Mouse (Mus musculus): ENCODE measurements around the gene AC134908.4.

AC134908.4 gene

DNA sequence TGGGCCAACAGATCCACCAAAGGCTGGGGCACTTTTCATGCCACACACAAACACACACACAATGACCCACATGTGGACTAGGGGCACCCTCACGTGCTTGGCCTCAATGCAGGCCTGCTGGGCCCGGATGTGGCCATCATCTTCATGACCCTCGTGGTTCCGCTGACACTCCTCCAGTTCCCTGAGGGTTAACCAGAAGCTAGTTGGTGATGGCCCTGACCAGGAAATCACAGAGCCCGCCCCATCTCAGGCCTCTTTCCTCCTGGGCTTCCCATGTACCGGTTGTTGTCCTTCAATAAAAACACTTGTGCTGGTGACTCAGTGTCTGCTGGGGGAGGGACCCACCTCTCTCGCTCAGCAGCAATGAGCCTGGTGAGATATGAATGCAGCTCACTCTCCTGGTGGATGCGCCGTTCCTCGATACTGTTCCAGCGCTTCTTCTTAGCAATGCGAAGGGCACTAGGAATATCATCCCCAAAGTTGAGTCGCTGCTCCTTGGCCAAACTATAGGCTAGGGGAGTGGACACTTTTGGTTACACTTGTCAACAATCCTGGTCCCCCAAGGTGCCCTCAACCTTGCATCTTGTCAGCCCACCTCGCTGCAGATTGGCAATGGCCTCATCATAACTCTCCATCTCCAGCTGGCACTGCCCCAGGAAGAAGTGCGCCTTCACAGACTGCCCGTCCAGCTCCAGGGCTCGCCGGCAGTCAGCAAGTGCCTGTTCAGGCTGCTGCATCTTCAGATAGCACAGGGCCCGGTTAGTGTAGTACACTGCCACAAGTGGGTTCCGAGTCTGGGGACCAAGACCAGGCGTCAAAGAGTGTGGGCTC lies 36.2 kb upstream of the AC134908.4 start:
- CTCF ChIA-PET, result no interaction called here

GRCm38 (mm10) chr17:25830806-25831431 lies 35.5 kb upstream of the AC134908.4 start:
- CTCF ChIA-PET, result interaction anchor here (0.7 kb wide), 1 partner anchor 210 kb away, joined by 5 read pairs; no protein-coding TSS in a partner anchor

DNA sequence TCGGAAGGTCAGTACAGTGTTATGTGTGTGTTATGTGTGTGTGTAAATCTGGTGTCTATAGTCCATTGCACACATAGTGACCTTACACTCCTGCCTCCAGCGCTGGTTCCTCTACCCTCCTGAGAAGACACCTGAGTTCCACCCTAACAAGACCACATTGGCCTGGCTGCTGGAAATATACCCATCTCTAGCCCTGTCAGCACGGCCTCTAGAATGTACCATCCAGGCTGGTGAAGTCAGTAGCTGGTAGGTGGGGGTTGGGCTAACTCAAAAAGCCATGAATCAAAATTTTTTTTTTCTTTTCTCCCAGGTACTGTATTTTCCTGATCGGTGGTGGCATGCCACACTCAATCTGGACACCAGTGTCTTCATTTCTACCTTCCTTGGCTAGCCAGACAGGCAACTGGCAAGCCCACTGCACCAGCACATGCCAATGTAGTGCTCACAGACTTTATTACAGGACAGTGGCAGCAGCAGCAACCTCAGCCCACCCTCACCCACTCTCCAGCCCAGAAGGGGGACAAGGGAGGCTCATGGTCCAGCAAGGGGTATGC lies 34.8 kb upstream of the AC134908.4 start:
- CTCF ChIA-PET, result no interaction called here

- CTCF ChIA-PET, result no interaction called here
These were observed 34.1 kb upstream of the AC134908.4 start for GRCm38 (mm10) chr17:25829558-25830017.

GRCm38 (mm10) chr17:25828712-25829557 lies 33.5 kb upstream of the AC134908.4 start, which contains the start of gene Jmjd8:
Jmjd8 (plus strand) TSS chr17:25828867.
- CTCF ChIA-PET, result interaction anchor here (0.7 kb wide), 1 partner anchor 21 kb away, joined by 3 read pairs; no protein-coding TSS in a partner anchor

GRCm38 (mm10) chr17:25828223-25828594 lies 32.8 kb upstream of the AC134908.4 start:
- CTCF ChIA-PET, result interaction anchor here (0.7 kb wide), 1 partner anchor 21 kb away, joined by 3 read pairs; no protein-coding TSS in a partner anchor

GRCm38 (mm10) chr17:25827546-25828222 lies 32.2 kb upstream of the AC134908.4 start:
- CTCF ChIA-PET, result interaction anchor here (0.7 kb wide), 1 partner anchor 20 kb away, joined by 3 read pairs; no protein-coding TSS in a partner anchor

GRCm38 (mm10) chr17:25827011-25827410 lies 31.6 kb upstream of the AC134908.4 start:
- CTCF ChIA-PET, result no interaction called here

DNA sequence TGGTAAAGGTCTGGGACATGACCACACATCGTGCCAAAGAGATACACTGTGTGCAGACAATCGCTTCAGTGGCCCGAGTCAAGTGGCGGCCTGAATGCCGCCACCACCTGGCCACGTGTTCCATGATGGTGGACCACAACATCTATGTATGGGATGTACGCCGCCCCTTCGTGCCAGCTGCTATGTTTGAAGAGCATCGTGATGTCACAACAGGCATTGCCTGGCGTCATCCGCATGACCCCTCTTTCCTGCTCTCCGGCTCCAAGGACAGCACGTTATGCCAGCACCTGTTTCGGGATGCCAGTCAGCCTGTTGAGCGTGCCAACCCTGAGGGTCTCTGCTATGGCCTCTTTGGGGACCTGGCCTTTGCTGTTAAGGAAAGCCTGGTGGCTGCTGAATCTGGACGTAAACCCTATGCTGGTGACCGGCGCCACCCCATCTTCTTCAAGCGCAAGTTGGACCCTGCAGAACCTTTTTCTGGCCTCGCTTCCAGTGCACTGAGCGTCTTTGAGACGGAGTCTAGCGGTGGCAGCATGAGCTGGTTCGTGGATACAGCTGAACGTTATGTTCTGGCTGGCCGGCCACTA lies 30.6 kb upstream of the AC134908.4 start:
- CTCF ChIA-PET, result no interaction called here

GRCm38 (mm10) chr17:25825311-25825710 lies 29.9 kb upstream of the AC134908.4 start:
- CTCF ChIA-PET, result no interaction called here

DNA sequence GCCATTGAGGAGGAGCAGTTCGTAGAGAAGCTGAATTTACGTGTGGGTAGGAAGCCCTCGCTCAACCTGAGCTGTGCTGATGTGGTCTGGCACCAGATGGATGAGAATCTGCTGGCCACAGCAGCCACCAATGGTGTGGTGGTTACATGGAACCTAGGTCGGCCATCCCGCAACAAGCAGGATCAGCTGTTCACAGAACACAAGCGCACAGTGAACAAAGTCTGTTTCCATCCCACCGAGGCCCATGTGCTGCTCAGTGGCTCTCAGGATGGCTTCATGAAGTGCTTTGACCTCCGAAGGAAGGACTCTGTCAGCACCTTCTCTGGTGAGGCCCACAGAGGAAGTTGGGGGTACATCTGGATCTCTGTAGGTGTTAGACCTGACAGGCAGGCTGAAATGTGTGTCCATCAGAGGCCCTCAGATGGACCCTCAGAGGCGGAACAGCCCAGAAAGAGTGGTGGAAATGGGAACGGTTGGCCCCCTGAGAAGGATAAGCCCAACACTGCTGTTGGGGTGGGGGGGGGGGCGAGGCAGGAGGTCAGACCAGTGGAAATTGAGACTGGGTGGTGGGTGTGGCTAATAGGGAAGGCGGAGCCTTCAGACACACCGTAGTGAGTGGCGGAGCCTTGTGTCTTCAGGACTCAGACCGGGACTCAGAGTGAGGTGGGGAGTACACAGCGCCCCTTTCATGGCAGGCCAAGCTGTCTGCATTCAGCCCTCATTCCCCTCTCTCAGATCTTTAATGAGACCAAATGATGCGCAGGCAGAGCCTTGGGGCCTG lies 29.1 kb upstream of the AC134908.4 start:
- CTCF ChIA-PET, result no interaction called here

GRCm38 (mm10) chr17:25823452-25823851 lies 28.0 kb upstream of the AC134908.4 start, which contains the start of gene Wdr24:
Wdr24 (plus strand) TSS chr17:25823627.
- CTCF ChIA-PET, result interaction anchor here (0.6 kb wide), 1 partner anchor 20 kb away, joined by 17 read pairs; no protein-coding TSS in a partner anchor

GRCm38 (mm10) chr17:25818851-25819780 lies 23.7 kb upstream of the AC134908.4 start:
- CTCF ChIA-PET, result no interaction called here

DNA sequence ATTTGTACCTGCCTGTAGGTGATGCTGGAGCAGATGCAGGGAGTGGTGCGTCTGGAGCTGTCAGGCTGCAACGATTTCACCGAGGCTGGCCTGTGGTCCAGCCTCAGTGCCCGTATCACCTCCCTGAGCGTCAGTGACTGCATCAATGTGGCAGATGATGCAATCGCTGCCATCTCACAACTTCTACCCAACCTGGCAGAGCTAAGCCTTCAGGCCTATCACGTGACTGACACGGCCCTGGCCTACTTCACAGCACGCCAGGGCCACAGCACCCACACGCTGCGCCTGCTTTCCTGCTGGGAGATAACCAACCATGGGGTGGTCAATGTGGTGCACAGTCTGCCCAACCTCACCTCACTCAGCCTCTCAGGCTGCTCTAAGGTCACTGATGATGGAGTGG lies 22.2 kb upstream of the AC134908.4 start:
- CTCF ChIA-PET, result no interaction called here

GRCm38 (mm10) chr17:25813471-25813870 lies 18.0 kb upstream of the AC134908.4 start:
- CTCF ChIA-PET, result no interaction called here

GRCm38 (mm10) chr17:25810890-25811289 lies 15.4 kb upstream of the AC134908.4 start:
- CTCF ChIA-PET, result no interaction called here

DNA sequence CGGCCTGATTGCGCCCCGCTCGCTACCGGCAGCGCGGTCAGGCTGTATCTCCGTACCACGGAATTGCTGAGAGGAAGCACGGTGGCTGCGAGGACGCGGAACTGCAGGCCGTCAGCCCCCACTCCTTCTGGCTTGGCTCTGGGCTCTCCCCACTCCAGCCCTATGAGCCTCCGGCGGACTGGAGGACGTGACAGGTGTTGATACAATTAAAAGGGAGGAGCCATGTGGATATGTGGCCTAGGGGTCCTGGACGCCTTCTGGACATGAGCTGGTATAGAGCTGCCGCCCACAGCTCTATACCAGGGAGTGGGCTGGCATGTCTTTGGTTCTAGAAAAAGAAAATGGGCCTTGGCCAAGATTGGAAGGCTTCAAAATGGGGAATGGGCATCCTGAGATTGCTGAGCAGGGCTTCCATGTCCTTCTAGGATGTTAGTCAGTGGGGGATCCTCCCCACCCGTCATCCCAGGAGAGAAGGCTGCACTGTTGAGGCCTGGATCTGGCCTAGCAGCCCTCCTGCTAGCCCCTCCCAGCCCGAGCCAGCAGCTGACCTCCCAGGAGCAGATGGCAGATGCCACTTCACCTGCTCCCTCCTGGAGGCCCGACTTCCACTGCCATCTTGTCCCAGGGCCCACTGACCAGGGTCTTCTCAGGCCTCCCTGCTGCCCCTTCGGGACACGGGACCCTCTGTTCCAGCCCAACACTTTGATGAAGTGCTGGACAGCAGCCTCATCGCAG lies 14.3 kb upstream of the AC134908.4 start:
- CTCF ChIA-PET, result no interaction called here

All from spleen, embryonic (tissue).